Mouse (Mus musculus): ENCODE measurements around the gene Sphk1. TPM values are rescaled to one million over a fixed set of nuclear protein-coding genes. Genes with fewer than 3 reads are reported as not detected.
"Not testable (repeated sequence)": the region's sequence is repeated elsewhere in the genome, so short reads cannot be mapped to it uniquely, and the experiment has no call there.

Gene Sphk1
- total RNA-seq (2021) = 1 to 10 TPM; 2.6 to 2.7 TPM
- long read RNA-seq, experiment 1, partial matches to known transcripts = 0 of 4 reads
- long read RNA-seq, experiment 1, other reads (novel, unspliced or antisense) = 2 of 4 reads
- long read RNA-seq, experiment 2, partial matches to known transcripts = 0 of 5 reads
- long read RNA-seq, experiment 2, other reads (novel, unspliced or antisense) = 2 of 5 reads

DNA sequence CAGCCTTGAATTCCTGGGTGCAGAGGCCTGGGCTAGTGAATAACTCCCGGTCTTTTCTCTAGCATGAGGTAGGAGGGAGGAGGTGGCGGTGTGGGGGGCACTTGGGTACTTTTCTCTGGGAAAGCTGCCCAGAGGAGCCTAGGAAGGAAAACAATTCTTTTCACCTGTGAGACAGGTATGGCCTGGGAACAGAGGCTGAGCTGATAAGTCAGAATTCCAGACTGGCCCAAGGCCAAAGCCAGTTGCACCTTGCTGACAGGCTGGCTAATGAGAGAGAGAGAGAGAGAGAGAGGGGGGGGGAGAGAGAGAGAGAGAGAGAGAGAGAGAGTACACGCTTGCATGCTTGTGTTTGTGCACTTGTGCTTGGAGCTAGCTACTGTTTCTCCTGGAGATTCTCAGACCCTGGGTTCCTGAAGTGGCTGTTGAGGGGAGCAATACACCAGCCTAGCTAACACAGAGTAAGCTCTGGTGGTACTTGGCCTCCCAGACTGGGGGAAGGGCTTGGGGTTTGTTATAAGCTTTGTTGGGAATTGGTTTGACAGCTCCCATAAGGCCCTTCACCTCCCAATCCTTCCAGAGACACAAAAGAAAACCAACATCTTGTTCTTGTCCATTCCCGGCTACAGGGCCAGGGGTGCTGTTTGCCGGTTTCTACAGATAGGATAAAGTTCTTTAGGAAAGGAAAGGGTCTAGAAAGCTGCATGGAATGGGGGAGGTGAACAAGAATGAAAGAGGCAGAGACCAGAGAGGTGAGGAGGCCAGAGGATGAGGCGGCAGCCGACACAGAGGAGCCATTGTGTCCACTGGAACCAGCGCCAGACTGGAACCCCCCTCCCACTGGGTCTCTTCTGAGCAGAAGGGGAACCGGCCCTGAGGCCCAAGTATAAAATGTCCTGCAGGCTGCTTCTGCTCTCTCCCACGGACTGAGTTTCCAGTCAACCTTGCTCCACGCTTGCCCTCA is at the start of gene Sphk1:
TSS of gene Sphk1 (plus strand) at position 739 of the 961 bp plus-strand sequence.
- intact Hi-C loops (cut with DNase I) = no loop called here
- no peak for DNase-seq

DNA sequence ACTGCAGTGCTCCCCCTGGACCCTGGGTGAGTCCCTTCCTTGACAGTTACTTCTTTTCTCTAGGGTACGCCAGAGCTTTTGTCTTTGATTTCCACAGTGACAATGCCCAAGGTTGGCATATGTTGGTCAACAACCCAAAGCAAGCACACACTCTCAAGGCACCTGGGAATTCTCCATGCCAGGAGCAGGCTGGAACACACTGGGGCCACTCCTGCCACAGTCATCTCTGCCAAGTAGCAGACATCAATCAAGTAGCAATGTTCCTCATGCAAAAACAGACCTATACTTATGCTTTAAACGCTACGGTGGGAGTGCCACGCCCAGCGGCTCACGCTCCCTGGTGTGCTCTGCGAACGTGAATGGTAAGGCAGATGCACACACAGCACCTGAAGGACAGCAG is 49.8 kb upstream of the Sphk1 start:
- intact Hi-C loops (cut with DNase I) = no loop called here

DNA sequence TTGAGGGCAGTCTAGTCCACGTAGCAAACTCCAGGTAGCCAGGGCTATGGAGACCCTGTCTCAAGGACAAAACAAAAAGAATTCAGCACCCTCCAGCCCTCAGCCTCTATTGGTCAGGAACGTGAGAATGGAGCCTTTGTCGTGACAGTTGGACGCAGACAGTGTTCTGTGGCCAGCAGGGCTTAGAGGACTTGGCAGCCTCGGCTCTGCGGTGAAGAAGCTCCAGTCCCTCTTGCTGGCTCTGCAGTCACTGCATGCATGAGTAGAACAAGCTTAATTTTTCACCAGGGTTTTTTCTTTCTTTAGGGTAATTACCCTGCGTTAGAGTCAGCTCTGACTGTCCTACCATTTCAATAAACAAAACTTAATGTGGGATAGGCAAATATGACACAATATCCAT is 48.9 kb upstream of the Sphk1 start:
- no peak for DNase-seq
- intact Hi-C loops (cut with DNase I) = no loop called here

More for the DNA sequence above, 49.8 kb upstream of the Sphk1 start:
- no peak for DNase-seq

DNA sequence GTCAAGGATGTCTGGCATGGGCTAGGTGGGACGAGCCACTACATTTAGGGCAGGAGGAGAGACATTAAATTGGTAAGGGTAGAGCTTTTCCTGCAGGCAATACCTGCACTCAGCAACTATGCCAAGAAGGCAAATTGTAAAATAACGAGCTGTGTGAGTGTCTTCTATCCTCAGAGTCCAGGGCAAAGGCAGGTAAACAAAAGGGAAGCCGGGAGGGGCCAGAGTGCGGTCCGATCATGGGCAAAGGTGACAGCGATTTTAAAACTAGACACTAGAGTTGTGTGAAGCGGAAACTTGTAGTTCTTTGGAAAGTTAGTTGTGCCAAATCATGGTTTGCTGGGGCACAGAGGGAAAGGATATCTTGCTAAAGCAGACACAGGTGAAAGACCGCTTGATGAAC is 46.5 kb upstream of the Sphk1 start:
- DNase-seq = no peak
- intact Hi-C loops (cut with DNase I) = no loop called here

DNA sequence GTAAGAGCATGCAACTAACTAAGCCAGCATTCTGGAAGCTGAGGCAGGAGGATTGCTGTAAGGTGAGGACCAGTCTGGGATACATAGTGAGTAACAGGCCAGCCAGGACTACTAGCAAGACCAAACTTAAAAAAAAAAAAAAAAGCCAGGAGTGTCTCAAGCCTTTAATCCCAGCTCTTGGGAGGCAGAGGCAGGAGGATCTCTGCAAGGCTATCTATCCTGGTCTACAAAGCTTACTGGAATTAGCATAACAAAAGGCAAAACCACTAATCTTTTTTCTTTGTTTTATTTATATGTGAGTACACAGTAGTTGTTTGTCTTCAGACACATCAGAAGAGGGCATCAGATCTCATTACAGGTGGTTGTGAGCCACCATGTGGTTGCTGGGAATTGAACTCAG is 42.5 kb upstream of the Sphk1 start:
- DNase-seq = no peak
- intact Hi-C loops (cut with DNase I) = no loop called here

DNA sequence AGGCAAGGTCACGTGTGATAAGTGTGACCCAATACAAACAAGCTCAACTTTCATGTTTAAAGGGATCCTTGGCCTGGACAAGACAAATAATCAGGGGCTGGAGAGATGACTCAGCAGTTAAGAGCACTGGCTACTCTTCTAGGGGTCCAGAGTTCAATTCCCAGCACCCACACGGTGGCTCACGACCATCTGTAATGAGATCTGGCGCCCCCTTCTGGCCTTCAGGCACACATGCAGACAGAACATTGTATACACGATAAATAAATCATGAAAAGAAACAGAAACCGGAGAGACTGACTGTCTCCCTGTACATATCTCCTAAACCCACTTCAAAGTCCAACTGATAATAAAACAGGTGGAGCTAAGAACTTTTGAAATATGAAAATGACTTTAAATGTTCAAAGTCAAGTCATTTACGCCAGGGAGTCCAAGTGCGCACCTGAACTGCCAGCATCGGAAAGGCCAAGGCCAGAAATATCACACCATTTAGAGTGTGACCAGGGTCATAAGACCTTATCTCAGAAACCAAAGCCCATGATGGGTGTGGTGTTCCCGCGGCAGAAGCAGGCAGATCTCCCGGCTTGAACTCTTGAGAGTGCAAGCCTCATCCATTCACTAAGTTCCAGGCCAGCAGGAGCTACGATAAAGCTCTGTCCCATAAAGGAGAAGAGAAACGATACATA is 41.9 kb upstream of the Sphk1 start:
- DNase-seq = no peak
- intact Hi-C loops (cut with DNase I) = no loop called here

DNA sequence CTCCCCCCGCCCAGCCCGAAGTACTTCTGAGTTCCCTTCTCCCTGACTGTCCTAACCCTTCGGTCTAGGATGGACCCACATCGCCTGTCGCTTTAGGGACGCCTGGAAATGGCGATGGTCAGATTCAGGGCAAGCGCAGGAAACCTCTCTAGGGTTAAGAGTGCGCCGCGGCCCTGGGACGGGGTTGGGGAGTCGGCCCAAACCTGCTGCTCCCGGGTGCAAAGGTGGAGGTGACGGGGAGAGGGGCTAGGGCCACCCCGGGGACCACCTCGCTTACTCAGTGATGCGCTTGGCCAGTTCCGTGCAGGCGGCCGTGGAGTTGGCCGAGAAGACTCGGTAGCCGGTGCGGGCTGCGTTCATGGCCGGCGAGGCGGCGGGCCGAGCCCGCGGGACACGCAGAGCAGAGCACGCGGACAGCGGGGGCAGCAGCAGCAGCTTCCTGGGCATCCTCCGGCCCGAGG is 40.9 kb upstream of the Sphk1 start:
- DNase-seq = no peak
- intact Hi-C loops (cut with DNase I) = no loop called here

DNA sequence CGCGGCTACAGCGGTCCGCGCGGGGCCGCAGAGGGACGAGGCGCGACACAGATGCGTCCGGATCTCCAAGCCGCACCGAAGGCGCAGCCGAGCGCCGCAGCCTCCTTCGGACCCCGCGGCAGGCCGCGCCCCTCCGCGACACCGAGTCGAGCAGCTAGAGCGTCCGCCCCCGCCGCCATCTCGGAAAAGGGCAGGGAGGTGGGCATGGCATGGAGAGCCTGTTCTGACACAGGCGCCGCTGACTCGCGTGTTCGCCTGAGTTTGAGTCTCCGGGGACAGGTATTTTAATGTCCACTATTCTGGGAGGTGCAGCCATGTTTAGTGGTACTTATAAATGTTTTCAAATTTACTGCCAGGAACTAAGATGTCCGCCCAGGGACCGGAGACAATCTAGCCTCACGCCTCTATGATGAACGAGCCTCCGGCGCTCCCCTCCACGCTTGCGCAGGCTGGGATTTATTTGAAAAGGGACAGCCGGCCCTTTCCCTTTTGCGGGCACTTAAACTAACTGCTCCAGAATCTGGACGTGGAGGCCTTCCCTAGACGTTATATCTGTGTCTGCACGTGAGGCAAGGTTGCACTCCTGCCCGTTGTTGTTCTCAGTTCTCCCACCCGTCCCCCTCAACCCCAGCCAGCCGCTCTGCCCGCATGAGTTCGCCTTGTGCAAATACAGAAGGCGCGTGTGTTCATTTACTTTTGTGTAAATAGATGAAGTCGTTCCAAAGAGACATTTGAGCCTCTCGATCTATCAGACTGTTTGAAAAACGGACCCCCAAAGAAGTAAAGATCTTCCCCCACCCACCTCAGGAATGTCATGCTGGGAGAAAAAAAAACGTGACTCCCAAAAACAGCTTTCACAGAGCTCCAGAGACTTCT is 40.3 kb upstream of the Sphk1 start:
- peak; percentile 92 to 93 for DNase-seq
- intact Hi-C loops (cut with DNase I) = no loop called here

DNA sequence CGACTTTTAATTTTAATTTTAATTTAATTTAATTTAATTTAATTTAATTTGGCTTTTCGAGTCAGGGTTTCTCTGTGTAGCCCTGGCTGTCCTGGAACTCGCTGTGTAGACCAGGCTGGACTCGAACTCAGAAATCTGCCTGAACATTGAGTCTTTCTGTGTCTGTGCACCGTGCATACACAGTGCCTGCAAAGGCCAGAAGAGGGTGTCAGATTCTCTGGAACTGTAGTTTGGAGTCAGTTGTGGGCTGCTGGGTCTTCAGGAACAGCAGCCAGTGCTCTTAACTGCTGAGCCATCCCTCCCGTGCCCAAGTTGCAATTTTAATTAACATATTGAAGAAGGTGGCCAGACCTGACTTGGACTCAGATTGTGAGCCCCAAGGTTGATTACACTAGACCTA is 39.4 kb upstream of the Sphk1 start:
- DNase-seq = no peak
- intact Hi-C loops (cut with DNase I) = no loop called here

DNA sequence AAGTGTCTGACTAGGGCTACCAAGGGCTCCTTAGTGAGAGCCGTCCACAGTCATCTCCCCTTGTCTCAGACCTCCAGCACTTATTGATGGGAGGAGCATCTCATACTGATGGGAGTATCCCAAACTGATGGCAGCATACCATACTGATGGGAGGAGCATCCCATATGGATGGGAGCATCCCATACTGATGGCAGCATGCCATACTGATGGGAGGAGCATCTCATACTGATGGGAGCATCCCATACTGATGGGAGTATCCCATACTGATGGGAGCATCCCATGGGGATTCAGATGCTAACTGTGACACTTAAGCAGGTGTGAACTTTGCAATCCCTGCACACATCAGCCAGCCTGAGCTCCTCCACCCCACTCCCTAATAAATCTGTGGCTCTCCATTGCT is 38.2 kb upstream of the Sphk1 start:
- intact Hi-C loops (cut with DNase I) = not testable (repeated sequence)

DNA sequence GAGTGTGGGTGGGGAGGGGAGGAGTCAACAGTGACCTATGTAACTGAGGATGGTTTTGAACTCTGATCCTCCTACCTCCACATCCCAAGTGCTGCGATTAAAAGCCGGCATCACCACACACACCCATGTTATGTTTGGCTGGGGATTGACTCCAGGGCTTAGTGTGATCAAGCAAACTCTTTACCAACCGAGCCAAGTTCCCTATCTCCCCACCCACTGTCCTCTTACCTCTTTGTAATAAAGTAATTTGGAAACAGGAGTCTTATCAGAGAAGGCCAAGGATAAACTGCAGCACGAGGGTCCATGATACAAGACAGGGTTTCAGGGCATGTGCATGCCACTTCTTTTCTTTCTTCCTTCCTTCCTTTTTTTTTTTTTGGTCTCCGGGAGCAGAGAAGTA is 37.5 kb upstream of the Sphk1 start:
- no peak for DNase-seq
- intact Hi-C loops (cut with DNase I) = no loop called here

More for the DNA sequence above, 38.2 kb upstream of the Sphk1 start:
- not testable (repeated sequence) for DNase-seq

DNA sequence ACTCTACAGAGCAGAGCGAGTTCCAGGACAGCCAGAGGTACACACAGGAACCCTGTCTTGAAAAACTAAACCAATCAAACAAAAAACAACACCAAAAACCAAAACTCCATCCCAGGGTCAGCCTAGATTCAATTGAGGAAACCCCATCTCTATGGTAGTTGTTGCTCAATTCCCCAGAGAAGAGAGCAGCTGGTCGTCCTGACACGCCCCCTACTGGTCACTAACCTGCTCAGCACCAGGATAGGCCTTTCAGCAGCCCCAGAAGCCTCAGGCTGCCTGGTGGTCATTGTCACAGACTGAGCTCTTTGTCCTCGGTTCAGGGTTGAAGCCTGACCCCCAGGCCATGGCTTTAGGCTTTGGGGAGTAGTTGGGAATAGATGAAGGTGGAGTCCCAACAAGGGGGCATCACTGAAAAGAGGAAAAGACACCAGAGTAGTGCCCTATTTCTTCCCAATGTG is 36.9 kb upstream of the Sphk1 start, which contains the start of gene Prpsap1:
TSS of gene Prpsap1 (minus strand) at position 408 of the 458 bp plus-strand sequence.
- intact Hi-C loops (cut with DNase I) = no loop called here
- DNase-seq = peak; percentile 57 to 61

DNA sequence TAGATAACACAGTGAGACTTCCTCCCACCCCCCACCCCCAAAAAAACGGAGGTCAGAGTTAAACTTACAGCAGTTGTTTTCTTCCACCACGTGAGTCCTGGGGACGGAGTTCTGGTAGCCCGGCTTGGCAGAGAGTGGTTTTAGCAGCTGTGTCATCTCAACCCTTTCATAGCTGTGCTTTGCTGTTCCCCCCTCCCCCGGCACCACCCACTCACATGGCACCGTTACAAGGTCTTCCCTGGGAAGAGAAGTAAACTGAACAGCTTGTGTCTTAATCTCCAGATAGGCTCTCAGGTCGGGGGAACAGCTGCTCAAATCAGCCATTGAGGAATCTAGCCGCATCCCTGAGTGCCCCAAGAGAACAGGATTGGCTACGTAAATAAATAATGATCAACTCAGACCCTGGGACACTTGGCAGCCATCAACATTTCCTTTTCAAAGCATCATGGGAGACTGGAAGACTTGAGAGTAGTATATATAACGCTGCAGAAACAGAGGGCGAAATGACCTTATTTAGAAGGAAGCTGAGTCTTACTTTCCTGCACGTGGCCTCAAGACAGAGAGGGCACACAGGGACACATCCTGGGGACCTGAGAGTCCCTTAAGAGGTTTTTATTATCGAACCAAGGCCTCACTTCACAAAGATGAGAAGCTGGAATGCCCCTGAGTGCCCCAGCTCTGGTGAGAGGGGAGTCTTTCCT is 36.1 kb upstream of the Sphk1 start:
- intact Hi-C loops (cut with DNase I) = no loop called here
- peak; percentile 81 to 87 for DNase-seq

DNA sequence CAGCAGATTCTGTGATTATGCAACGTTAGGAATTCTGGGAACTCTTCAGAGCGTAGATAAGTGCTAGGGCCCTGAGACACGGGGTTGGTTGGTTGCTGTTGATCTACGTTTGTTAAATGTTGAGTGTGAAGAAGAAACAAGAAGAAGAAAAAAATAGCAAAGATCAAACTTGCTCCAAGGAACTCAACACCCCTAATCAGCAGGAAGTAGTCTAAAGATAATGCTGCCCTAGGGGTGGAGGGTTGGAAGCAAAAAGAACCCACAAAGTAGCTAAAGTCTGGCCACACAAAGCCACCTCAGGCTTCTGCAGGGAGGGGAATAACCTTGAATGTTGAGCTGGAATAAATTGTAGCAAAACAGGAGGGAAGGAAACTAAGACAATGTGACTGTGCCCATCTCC is 33.4 kb upstream of the Sphk1 start:
- intact Hi-C loops (cut with DNase I) = no loop called here
- no peak for DNase-seq

DNA sequence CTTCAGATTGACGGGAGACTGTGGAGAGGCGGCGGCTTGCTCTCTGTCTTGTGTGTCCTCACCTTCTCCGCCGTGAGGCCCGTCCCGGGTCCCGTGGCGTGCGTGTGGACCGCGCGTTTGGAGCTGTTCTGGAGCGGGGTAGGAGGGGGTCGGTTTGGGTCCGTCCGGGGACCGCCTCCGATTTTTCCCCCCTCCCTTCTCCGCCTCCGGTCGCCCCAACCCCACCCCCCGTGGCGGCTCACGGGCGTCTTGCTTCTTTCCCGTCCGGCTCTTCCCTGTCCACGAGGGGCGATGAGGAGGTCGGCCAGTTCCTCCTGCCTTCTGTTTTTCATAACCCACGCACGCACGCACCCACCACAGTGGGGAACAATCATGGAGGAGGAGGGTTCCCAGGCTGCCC is 32.1 kb upstream of the Sphk1 start:
- DNase-seq = no peak
- intact Hi-C loops (cut with DNase I) = no loop called here

DNA sequence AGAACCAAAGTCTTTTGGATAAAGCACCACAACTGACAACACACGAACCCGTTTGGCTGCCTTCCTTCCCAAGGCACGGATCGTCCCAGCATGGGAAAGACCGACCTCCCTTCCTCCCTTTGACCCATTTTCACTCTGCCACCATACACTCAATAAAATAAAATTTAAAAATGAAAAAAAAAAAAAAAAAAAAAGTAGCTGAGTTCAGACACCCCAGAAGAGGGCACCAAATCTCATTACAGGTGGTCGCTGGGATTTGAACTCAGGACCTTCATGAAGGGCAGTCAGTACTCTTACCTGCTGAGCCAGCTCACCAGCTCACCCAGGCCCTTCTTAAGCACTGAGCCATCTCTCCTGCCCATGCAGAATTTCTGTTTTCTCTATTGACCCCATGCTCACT is 31.7 kb upstream of the Sphk1 start:
- intact Hi-C loops (cut with DNase I) = no loop called here
- DNase-seq = no peak

DNA sequence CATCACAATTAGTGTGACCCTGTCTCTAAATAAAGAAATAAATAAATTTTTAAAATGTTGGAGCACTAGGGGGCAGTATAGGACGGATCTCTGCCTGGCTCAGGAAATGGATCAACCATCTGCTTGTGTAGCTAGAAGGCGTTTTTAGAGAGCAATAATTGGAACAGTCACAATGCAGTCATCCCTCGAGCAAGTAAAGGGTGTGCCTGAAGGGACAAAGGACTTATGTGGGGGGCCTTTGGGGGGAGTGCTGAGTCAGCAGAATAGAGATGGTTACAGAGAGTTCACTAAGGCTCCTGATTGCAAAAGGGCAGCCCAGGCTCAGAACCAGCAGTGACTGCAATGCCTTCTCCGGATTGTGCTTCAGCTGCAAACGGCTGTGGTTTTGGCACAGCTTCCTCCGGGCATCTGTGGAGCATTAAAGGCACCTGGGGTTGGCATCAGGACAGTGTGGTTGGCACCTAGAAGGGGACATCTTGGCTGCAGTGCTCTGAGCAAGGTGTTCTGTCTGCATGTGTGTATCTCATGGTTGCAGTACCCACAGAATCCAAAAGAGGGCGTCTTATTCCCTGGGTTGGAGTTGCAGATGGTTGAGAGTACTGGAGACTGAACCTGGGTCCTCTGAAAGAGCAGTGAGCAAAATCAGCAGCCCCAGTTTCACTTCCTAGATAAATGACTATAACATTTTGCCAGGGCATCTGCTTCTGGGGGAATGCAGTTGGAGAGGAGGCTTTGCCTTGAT is 29.5 kb upstream of the Sphk1 start:
- intact Hi-C loops (cut with DNase I) = loop anchor here (1.0 to 2.0 kb wide), 2 partner anchors 33 to 126 kb away; partner anchors contain the start of gene Rhbdf2
- peak; percentile 35 to 58 for DNase-seq

DNA sequence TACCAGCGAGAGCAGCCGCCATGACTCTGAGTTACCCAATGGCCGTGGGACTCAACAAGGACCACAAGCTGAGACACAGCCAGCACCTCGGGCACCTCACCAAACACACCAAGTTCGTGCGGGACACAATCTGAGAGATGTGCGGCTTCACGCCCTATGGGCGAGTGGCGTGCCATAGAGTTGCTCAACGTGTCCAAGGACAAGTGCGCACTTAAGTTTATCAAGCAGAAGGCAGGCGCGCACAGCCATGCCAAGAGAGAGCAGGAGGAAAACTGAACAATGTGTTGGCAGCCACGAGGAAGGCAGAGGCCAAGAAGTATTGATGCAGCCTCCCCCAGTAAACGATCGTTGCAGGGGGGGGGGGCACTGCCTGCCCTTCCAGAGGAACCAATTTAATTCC is 26.2 kb upstream of the Sphk1 start:
- peak; percentile 25 to 30 for DNase-seq
- intact Hi-C loops (cut with DNase I) = no loop called here

DNA sequence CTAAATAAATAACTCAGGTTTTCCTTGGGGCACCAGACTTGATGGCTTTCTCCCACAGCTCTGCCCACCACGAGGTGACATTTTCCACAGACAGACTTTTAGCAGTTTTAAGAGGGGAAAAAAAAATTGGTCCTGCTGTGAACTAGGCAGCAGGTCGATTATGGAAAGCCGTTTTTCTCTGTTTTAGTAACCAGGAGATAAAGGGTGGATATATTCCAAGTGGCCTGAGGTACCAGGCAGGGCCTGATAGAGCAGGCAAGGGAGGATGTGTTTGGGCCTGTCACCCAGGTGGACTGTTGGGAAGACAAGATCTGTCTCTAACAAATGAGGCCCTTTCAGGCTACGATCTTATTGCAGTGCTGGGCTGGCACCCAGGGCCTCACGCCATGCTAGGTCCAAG is 25.2 kb upstream of the Sphk1 start:
- DNase-seq = no peak
- intact Hi-C loops (cut with DNase I) = no loop called here

All from heart, postnatal 14 days (tissue).